Mouse (Mus musculus) gonadal fat pad, adult 2 months (tissue): ENCODE measurements around the gene Efna3. TPM values are rescaled to one million over a fixed set of nuclear protein-coding genes. Genes with fewer than 3 reads are reported as not detected.

Experiments used
- DNase-seq: peaks from one replicate; pipeline ENCODE4 v3.0.0-alpha.2; 2012; ENCODE audit warnings: low read depth
- polyA plus RNA-seq: library from polyadenylated mRNA; depleted of rRNA; stranded (reverse); fragments of >200 nt; gene quantifications from 2 replicates; pipeline ENCODE4 v1.2.3, GENCODE M21; 2012

Gene Efna3
- polyA plus RNA-seq, 1 experiment = 5.2 TPM

- no peak for DNase-seq
These were observed 6.6 kb downstream of the Efna3 start for GRCm38 (mm10) chr3:89315930-89316831.

GRCm38 (mm10) chr3:89315195-89315929, 7.4 kb downstream of the Efna3 start:
- no peak for DNase-seq

GRCm38 (mm10) chr3:89314791-89315190, 8.0 kb downstream of the Efna3 start:
- no peak for DNase-seq

- DNase-seq = no peak
These were observed 8.4 kb downstream of the Efna3 start for GRCm38 (mm10) chr3:89314340-89314739.

GRCm38 (mm10) chr3:89308089-89308488, 14.7 kb downstream of the Efna3 start:
- DNase-seq = no peak

- no peak for DNase-seq
These were observed 17.0 kb downstream of the Efna3 start for GRCm38 (mm10) chr3:89305551-89306325.

GRCm38 (mm10) chr3:89305105-89305504, 17.7 kb downstream of the Efna3 start:
- DNase-seq = no peak

- DNase-seq = no peak
These were observed 18.3 kb downstream of the Efna3 start for GRCm38 (mm10) chr3:89304440-89304839.

- DNase-seq = no peak
These were observed 22.3 kb downstream of the Efna3 start for GRCm38 (mm10) chr3:89300514-89300913.

- DNase-seq = no peak
These were observed 22.7 kb downstream of the Efna3 start for GRCm38 (mm10) chr3:89300071-89300470.

- DNase-seq = no peak
These were observed 23.3 kb downstream of the Efna3 start for GRCm38 (mm10) chr3:89299499-89299898.

GRCm38 (mm10) chr3:89298908-89299307, 23.9 kb downstream of the Efna3 start:
- no peak for DNase-seq

- DNase-seq = no peak
These were observed 25.9 kb downstream of the Efna3 start for GRCm38 (mm10) chr3:89296761-89297396.

GRCm38 (mm10) chr3:89295685-89296230, 27.0 kb downstream of the Efna3 start:
- DNase-seq = no peak

GRCm38 (mm10) chr3:89294195-89294594, 28.6 kb downstream of the Efna3 start:
- DNase-seq = no peak

- DNase-seq = no peak
These were observed 29.4 kb downstream of the Efna3 start for GRCm38 (mm10) chr3:89293247-89293918.

GRCm38 (mm10) chr3:89292303-89292702, 30.5 kb downstream of the Efna3 start:
- DNase-seq = no peak

- no peak for DNase-seq
These were observed 30.9 kb downstream of the Efna3 start for GRCm38 (mm10) chr3:89291874-89292273.

- DNase-seq = no peak
These were observed 34.2 kb downstream of the Efna3 start for GRCm38 (mm10) chr3:89288503-89288928.

- DNase-seq = no peak
These were observed 35.5 kb downstream of the Efna3 start for GRCm38 (mm10) chr3:89287286-89287685.

- no peak for DNase-seq
These were observed 37.2 kb downstream of the Efna3 start for GRCm38 (mm10) chr3:89285526-89285925.
